Mouse (Mus musculus) thymus, postnatal 25 days (tissue): Measurements from ENCODE around the gene Rbbp8nl.

Experiments
- DNase-seq: peaks from one replicate; pipeline ENCODE4 v3.0.0; 2022

Rbbp8nl gene

GRCm38 (mm10) chr2:180289440-180290108 lies at the start of gene Rbbp8nl:
TSS of gene Rbbp8nl (minus strand) at chr2:180289879.
- no peak for DNase-seq

DNA sequence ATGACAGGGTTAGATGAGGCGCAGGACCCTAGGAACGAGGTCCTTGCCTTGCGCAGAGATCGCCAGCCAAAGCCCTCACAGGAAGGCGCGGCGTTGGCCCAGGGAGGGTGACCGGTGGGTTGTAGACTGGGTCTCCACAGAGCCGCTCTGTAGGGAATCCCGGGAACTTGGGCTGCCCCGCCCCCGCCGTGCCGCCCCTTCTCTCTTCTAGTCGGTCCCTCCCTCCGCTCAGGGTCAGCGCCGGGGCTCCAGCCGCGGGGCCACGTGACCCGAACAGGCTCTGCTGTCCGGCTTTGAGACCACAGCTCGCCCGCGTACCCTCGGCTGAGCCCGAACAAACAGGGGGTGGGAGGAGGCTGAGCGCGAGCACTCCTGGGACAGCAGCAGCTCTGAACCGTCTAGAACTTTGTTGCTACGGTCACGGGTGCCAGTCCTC lies 44.9 kb upstream of the Rbbp8nl start, which contains the start of gene Gata5:
Gene Gata5 (minus strand): TSS at position 149 of the 436 bp plus-strand sequence.
- DNase-seq, result no peak

GRCm38 (mm10) chr2:180333778-180334550 lies 44.3 kb upstream of the Rbbp8nl start:
- DNase-seq, result no peak

DNA sequence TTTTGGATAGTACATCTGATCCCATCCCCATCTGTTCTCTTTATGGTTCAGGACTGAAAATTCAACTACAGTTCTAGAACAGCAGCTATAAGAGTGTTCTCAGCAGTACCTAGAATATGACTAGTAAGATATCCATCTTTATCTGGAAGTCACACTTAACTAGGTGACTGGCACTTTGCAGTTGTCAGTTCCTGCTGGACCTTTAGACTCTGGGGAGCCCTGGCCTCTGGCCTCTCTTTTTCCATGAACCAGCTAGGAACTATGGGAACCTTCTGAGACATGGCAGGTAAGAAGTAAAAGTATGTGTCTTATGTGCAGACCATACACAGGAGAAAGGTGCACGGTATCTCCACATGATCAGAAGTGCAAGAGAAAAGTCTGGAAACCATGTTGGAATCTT lies 39.8 kb upstream of the Rbbp8nl start:
- no peak for DNase-seq

DNA sequence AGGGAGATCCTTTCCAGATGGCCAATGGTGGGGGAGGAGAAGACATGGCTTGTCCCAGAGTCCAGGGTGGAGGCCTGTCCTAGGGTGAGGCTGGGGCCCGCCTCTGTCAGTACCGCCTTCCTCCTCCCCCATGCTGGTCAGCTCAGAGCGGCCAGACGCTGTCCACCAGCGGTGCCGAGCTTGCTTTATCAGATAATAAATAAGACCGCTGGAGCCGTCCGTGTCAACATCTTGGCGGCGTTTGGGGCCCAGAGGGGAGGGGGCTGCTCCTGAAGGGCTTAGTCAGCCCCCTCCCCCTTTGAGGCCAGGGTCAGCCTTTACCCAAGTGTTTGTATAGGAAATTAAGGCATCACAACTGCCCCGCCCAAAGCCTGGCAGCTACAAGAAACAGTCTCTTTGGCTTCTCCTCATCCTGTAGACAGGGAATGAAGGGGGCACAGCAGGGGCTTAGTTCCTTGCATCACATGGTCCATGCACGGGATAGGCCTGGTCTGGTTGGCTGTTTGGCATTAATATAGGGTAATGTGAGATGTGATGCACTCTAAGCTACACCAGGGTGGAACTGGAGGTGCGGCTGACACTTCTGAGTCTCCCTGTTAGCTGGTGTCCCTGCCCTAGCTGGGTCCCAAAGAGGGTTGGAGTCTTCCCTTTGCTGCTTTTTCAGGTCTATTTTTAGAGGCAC lies 33.1 kb upstream of the Rbbp8nl start:
- DNase-seq, result no peak

GRCm38 (mm10) chr2:180320216-180320615 lies 30.5 kb upstream of the Rbbp8nl start:
- no peak for DNase-seq

GRCm38 (mm10) chr2:180317591-180317990 lies 27.9 kb upstream of the Rbbp8nl start:
- DNase-seq, result no peak

DNA sequence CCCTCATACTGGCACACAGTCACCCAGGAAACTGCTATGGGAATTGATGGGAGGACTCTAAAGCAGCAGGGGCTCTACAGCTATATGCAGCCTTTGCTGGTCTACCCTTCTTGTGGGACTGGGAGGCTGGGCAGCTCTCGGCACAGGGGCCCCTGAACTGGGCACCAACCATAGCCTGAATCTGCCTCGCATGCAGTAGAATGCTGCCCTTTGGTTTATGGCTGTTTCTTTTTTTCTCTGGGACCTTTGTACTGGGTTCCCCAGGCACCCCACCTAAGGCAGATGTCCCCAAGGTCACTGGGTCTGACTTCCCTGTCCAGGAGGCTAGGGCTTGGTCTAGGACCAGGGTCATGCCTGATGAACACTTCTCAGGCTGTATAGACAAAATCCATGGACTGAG lies 24.6 kb upstream of the Rbbp8nl start:
- DNase-seq, result no peak

DNA sequence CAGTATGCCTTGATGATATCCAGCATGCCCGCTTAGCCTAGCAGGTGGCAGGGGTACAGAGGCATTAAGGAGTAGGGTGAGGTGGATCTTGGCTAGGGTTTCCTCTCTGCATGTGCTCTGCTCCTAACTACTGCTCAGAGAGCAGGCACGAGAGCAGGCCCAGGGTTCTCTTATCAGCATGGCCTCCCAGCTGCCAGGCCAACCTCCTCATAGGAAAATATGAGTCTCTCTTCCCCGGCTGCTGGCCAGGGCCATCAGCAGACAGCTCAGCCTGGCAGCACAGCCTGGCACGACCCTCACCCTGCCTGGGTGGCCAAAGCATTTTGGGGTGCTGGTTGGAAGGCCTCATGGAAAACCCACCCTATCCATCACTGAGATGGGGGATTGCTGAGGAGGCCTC lies 21.5 kb upstream of the Rbbp8nl start:
- DNase-seq, result no peak

GRCm38 (mm10) chr2:180307680-180308079 lies 18.0 kb upstream of the Rbbp8nl start:
- no peak for DNase-seq

- DNase-seq, result no peak
These were observed 16.9 kb upstream of the Rbbp8nl start for GRCm38 (mm10) chr2:180306423-180307168.

DNA sequence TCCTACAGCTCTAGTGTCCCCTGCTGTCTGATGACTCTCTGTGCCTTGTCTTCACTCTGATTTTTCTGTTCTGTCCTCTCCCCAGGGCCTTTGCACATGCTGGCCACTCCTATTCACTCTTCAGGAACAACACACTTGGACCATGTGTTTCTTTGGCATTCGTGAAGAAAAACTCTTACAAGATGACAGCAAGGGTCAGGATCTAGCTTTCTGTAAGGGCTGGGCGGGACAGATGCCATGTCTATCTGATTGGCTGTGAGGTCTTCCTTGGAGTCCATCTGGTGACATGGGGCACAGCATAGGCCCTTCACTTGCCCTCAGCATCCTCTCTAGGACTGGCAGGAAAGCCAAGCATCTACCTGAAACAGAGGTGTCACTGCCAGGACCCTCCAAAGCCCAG lies 16.3 kb upstream of the Rbbp8nl start:
- no peak for DNase-seq

DNA sequence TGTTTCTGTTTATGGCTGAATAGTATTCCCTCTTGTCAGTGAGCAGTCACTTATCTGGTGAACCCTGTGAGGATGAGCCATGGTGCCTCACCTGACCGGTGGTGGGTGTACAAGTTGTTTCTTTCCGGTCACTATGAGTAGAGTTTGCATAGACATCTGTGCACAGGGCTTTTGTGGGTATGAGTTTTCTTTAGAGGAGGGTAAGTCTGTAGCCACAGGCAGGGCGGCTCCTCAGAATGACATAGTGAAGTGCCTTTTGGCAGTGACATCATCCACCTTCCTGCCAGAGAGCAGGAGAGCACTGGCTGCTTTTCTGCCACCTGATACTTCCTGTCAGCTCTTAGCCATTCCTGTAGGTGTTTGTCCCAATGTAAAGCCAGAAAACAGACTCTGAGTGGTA lies 15.8 kb upstream of the Rbbp8nl start:
- no peak for DNase-seq

GRCm38 (mm10) chr2:180304554-180304953 lies 14.9 kb upstream of the Rbbp8nl start:
- DNase-seq, result no peak

DNA sequence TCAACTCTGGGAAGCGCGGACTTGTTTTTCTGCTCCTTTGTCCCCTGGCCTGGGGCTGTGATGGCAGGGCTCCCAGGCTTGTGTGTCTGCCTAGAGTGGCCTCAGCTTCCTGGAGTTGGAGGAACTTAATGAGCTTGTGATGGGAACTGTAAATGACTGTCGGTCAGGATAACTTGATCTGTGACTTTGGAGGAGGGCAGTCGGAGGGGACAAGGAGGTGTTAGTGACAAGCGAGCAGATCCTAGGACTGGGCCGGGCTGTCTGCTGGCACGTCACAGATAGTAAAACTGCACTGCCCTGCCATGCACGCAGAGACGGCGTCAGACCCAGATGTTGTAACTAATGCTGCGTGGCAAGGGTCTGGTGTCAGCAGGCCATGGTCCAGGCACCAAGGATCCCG lies 13.8 kb upstream of the Rbbp8nl start:
- no peak for DNase-seq

GRCm38 (mm10) chr2:180302201-180302600 lies 12.5 kb upstream of the Rbbp8nl start:
- no peak for DNase-seq

- DNase-seq, result no peak
These were observed 11.1 kb upstream of the Rbbp8nl start for GRCm38 (mm10) chr2:180300771-180301170.

DNA sequence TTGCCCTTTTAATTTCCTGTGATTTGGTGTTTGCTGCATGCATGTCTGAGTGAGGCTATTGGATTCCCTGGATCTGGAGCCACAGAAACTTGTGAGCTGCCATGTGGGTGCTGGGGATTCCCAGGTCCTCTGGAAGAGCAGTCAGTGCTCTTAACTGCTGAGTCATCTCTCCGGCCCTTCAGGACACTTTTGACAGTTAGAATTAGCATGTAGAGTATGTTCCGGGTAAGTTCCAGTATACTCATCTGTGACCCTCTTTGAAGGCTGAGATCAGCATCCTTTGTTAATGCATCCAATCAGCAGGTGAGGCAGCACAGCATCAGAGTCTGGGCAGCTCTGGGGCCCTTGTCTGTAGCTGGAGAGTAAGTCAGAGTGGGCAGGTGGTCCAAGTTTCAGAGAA lies 10.6 kb upstream of the Rbbp8nl start:
- DNase-seq, result no peak

DNA sequence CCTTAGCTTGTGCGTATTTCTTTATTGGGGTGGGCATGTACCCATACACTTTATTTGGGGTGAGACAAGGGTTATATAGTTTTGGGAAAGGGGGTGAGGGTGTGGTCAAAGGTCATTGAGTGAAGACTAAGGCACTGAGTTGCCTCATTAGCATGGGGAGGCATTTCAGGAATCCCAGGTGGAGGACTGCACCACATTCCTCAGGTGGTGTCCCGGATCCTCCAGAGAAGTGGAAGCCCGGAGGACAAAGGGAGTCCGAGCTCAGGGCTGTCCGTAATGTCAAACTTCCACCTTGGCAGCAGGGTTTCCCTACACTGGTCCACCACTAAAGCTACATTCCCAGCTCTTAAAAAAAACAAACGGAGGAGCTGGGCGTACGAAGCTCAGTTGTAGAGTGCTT lies 3.2 kb upstream of the Rbbp8nl start:
- DNase-seq, result no peak

GRCm38 (mm10) chr2:180292026-180292425 lies 2.3 kb upstream of the Rbbp8nl start:
- no peak for DNase-seq

GRCm38 (mm10) chr2:180291566-180291965 lies 1.9 kb upstream of the Rbbp8nl start:
- no peak for DNase-seq

DNA sequence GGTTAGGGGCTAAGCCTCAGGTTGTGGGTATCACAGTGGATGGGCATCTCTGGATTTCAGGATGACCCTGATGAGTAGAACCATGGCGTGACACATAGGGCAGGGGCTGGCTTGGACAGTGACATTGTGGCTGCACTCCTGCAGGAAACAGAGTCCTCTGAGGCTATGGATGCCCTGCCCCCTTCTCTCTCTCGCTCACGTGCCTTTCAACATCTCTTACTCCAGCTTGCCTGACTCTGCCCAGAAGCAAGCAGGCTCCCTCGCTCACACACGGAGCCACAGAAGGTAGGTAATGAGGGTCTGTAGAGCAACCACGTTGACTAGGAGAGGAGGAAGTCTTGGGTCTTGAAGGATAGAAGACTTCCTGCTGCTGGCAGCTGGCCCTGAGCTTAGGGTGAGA lies 824 bp upstream of the Rbbp8nl start:
- no peak for DNase-seq

GRCm38 (mm10) chr2:180288966-180289365 lies 713 bp downstream of the Rbbp8nl start:
- DNase-seq, result no peak
